Mouse (Mus musculus) bone marrow macrophage, adult 2 months (primary cell): ENCODE measurements around the gene Nppb.

ENCODE experiments used
- CTCF ChIP-seq: IDR thresholded peaks from 2 replicates; pipeline ENCODE4 v1.5.1; 2012; ENCODE audit warnings: low read depth, mild to moderate bottlenecking, low read length, moderate library complexity
- POLR2A ChIP-seq: IDR thresholded peaks from 2 replicates; pipeline ENCODE4 v1.6.1; 2012; ENCODE audit warnings: mild to moderate bottlenecking, low read depth, low read length, borderline replicate concordance

- no peak for TF ChIP-seq CTCF
- TF ChIP-seq POLR2A: no peak
These were observed 47.2 kb upstream of the Nppb start for GRCm38 (mm10) chr4:147938148-147939096.
